Mouse (Mus musculus) megakaryocyte, embryonic 14.5 days (primary cell): ENCODE results near the gene Pdxp. TPM values are rescaled to one million over a fixed set of nuclear protein-coding genes. Genes with fewer than 3 reads are reported as not detected.
"Not testable (repeated sequence)": the region's sequence is repeated elsewhere in the genome, so short reads cannot be mapped to it uniquely, and the experiment has no call there.

Experiments used
- H3K27me3 ChIP-seq: replicated peaks from 2 replicates; pipeline ENCODE3; 2012; ENCODE audit warnings: inconsistent platforms
- H3K36me3 ChIP-seq: replicated peaks from 2 replicates; pipeline ENCODE3; 2012; ENCODE audit warnings: low read length, inconsistent platforms, mixed read lengths
- H3K4me1 ChIP-seq: 2 replicates; pipeline ENCODE4 v1.6.1; 2012; ENCODE audit warnings: inconsistent platforms
- H3K4me3 ChIP-seq: replicated peaks from 2 replicates; pipeline ENCODE3; 2012; ENCODE audit warnings: moderate library complexity, mild to moderate bottlenecking, inconsistent platforms
- H3K9me3 ChIP-seq: 2 replicates; pipeline ENCODE4 v1.6.1; 2012; ENCODE audit warnings: inconsistent platforms
- FLI1 ChIP-seq: IDR thresholded peaks from 2 replicates; pipeline ENCODE4 v1.6.1; 2012; ENCODE audit warnings: low read length, inconsistent platforms, mixed read lengths
- GATA1 ChIP-seq: IDR thresholded peaks from 3 replicates; pipeline ENCODE4 v1.6.1; 2012; ENCODE audit warnings: mixed read lengths, low read length, inconsistent platforms, borderline replicate concordance
- polyA plus RNA-seq: library from polyadenylated mRNA; stranded (reverse); fragments of >175 nt; gene quantifications from 2 replicates; pipeline ENCODE4 v1.2.3, GENCODE M21; 2012; ENCODE audit warnings: low replicate concordance; ENCODE audit not compliant: insufficient read depth

Pdxp gene
- polyA plus RNA-seq, 1 experiment: 8.6 TPM

DNA sequence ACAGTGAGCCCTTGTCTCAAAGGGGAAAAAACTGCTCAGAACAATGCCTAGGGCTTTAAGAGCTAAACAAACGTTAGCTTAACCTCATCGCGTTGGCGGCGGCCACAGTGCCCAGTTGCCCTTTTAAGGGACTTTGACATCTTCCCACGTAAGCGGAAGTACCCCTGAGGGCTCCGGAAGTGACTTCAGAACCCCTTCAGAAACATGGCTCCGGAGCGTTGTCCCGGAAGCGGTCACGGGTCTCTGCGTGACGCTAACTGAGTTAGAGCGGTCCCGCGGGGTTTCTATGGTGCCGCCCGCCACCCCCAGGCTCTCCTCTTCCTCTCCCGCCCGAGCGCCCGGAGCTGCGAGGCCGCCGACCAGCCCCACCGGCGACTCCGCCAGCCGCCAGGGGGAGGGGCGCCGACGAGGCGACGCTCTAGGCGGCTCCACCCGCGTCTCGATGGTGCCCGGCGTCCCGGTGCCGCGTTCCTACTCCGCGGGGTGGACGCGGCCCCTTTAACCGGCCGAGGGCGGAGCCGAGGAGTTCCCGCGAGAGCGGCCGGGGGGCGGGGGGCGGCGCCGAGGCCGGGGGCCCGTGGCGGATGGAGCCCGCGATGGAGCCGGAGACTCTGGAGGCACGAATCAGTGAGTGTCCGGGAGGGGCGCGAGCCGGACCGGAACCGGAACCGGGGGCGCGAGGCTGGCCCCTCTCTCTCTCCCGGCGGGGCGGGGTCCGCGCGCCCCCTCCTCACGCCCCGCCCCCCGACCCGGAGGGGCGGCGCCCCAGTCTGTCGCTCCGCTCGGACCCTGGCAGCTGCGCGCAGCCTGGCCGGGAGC, 36.5 kb upstream of the Pdxp start, which contains the start of gene Gga1:
Gene Gga1 (plus strand): TSS at position 200 of the 819 bp plus-strand sequence.
- Histone ChIP-seq H3K4me1 (peaks cover 69% of the 10 kb centered on the region), H3K4me3 (peak within 1 kb of the TSS; percentile 94), H3K36me3 (peaks cover 27% of the 10 kb centered on the region), H3K9me3 (no peaks in the 10 kb centered on the region), H3K27me3 (peaks cover 7% of the 10 kb centered on the region)
- TF ChIP-seq FLI1 (peak; percentile 59; the same call in 1 of the 2 replicates), GATA1 (no peak)

DNA sequence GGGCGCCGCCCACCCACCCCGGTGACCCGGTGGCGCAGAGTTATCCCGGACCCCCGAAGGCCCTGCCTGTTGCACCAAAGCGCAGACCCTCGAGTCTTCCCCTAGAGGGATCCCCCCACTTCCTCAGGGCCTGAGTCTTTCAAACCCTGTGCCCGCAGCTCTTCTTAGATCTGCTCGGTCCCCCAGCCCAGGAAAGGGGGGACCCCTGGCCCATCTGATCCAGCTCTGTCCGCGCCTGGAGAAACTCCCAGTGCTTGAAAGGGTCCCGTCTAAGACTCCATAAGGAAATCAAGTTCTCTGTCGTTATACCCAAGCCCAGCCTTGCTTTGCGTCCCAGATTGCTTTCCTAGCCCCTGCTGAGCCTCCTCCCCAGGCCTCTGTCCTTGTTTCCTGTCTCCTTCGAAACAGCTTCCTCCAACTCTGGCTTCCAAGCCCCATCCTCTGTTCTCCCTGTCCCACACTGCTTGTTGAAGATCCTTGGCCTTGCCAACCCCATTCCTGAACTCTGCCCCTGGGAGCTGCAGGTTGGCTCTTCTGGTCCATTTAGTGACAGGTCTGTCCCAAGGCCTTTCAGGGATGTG, 35.8 kb upstream of the Pdxp start:
- no peak for TF ChIP-seq GATA1
- no peak for TF ChIP-seq FLI1

DNA sequence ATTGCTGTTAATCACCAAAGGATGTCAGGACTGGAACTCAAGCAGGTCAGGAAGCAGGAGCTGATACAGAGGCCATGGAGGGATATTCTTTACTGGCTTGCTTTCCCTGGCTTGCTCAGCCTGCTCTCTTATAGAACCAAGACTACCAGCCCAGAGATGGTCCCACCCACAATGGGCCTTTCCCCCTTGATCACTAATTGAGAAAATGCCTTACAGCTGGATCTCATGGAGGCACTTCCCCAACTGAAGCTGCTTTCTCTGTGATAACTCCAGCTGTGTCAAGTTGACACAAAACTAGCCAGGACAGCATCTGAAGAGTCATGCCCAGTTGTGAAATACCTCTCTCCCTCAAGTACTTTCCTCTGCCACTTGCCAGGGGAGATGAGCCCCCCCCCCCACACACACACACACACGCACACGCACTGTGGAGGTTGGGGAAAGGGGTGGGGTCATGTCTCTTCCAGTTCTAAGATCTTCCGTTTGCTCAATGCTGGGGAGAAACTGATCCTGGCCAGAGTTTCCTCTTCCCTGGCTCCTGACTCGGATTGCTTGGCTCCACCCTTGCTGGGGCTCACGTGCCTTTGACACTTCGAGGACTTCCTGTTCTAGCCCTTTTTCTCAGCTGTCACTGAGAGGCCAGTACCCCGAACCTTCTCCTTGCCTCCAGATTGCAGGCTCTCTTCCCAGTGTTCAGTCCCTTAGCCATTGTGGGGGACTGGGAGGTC, 34.8 kb upstream of the Pdxp start:
- peak overlapping the region; percentile 78 for H3K4me3 ChIP-seq
- peaks cover 65% of the 10 kb centered on the region for H3K4me1 ChIP-seq

More for the DNA sequence above, 35.8 kb upstream of the Pdxp start:
- peaks cover 34% of the 10 kb centered on the region for H3K36me3 ChIP-seq
- H3K27me3 ChIP-seq: peaks cover 7% of the 10 kb centered on the region
- peaks cover 64% of the 10 kb centered on the region for H3K4me1 ChIP-seq
- H3K4me3 ChIP-seq: peak overlapping the region; percentile 94
- H3K9me3 ChIP-seq: no peaks in the 10 kb centered on the region

DNA sequence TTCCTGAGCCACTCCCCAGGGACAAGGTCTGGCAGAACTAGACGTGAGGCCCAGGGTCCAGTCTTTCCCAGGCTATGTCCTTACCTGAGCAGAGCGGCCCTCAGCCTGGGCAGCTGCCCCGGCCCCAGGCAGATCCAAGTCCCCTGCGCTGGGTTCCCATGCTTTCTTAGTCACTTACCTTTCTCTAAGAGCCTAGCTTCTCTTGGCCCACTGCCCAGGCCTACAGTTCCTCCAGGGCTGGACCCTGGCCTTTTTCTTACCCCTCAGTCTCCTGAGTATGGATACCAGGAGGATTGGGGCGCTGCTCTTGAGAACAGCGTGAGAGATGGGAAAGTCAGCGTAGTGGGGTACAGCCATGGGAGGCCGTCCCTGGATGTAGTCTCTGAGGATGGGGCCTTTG, 33.3 kb upstream of the Pdxp start:
- Histone ChIP-seq H3K36me3 (peaks cover 58% of the 10 kb centered on the region), H3K27me3 (no peaks in the 10 kb centered on the region), H3K9me3 (no peaks in the 10 kb centered on the region), H3K4me3 (no peak overlapping the region), H3K4me1 (peaks cover 56% of the 10 kb centered on the region)
- TF ChIP-seq GATA1 (no peak), FLI1 (no peak)

More for the DNA sequence above, 34.8 kb upstream of the Pdxp start:
- not testable (repeated sequence) for H3K27me3 ChIP-seq, H3K9me3 ChIP-seq
- H3K36me3 ChIP-seq: peaks cover 45% of the 10 kb centered on the region

DNA sequence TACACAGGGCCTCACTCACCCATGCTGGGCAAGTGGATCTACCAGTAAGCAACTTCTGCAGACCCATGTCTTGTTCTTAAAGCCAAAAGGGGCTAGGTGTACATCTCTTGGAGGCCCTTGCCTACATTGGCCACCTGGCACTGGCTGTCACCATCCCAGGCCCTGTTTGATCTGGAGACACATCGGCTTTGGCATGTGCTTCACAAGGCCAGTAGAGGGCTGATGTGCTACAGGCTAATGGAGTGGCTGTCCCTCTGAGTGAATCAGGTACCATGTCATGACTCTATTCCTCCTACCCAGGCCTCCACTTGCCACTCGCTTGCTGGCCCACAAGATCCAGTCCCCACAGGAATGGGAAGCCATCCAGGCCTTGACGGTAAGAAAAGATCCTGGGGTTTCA, 31.9 kb upstream of the Pdxp start:
- H3K36me3 ChIP-seq: peaks cover 71% of the 10 kb centered on the region
- H3K4me3 ChIP-seq: no peak overlapping the region
- no peaks in the 10 kb centered on the region for H3K9me3 ChIP-seq
- TF ChIP-seq GATA1: no peak
- TF ChIP-seq FLI1: no peak
- no peaks in the 10 kb centered on the region for H3K27me3 ChIP-seq
- H3K4me1 ChIP-seq: peaks cover 44% of the 10 kb centered on the region

DNA sequence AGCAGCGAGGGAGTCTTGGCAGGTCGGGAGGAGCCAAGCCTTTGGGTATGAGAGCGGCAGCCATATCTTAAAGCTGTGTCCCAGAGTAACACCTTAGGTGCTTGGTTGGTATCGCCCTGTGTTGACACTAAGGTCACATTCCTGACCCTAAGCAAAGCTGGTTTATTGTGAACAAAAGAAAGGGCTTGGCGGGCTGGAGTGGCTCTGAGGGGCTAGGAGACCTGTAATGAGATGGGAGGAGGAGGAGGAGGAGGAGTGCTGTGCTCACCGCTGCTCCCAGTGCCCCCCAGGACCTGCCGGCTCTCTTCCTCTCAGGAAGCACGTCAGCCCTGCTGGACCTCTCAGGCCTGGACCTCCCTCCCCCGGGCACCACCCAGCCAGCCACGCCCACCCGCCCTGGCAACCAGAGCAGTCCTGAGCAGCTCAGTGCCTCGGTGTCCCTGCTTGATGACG, 24.3 kb upstream of the Pdxp start:
- TF ChIP-seq FLI1 (no peak), GATA1 (no peak)
- peak overlapping the region; percentile 78 for H3K4me3 ChIP-seq
- H3K9me3 ChIP-seq: no peaks in the 10 kb centered on the region
- no peaks in the 10 kb centered on the region for H3K27me3 ChIP-seq
- H3K4me1 ChIP-seq: peaks cover 66% of the 10 kb centered on the region
- peaks cover 97% of the 10 kb centered on the region for H3K36me3 ChIP-seq

DNA sequence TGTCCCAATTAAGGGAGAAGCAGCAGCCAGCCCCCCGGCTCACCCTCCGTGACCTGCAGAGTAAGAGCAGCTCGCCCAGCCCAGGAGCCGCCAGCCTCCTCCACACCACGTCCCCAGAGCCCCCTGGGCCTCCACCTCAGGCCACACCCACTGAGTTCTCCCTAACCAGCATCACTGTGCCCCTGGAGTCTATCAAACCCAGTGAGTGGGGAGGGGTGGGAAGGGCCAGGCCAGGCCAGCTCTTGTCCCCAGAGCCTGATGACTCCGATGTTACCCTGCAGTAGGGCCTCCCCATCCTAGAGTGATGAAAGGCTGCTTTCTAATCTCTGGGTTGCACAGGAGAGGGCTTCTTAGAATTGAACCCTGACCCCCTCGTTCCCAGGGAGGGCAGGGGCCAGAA, 21.3 kb upstream of the Pdxp start:
- H3K9me3 ChIP-seq: no peaks in the 10 kb centered on the region
- TF ChIP-seq GATA1: no peak
- TF ChIP-seq FLI1: no peak
- H3K36me3 ChIP-seq: peaks cover 94% of the 10 kb centered on the region
- H3K4me1 ChIP-seq: peaks cover 94% of the 10 kb centered on the region
- H3K4me3 ChIP-seq: no peak overlapping the region
- no peaks in the 10 kb centered on the region for H3K27me3 ChIP-seq

DNA sequence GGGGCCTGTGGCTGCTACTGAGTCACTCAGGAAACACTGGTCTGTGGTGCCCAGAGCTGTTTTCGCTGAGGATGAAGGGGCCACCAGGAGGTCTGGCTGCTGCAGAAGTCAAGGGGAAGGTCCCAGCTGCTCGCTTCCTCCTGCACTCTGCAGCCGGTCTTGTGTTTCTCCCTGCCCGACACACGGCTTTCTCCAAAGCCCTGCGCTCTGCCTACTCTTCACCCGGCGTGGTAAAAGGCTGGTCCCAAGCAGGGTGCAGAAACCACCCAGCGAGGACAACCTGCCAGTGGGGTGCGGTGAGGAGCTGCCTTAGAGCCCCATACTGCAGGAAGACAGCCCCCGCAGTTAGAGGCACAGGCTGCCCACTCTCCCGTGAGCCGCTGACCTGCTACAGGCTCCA, 19.0 kb upstream of the Pdxp start:
- H3K4me3 ChIP-seq: peak overlapping the region; percentile 91
- H3K4me1 ChIP-seq: peaks cover 95% of the 10 kb centered on the region
- no peaks in the 10 kb centered on the region for H3K27me3 ChIP-seq
- TF ChIP-seq FLI1 (no peak), GATA1 (no peak)
- peaks cover 74% of the 10 kb centered on the region for H3K36me3 ChIP-seq
- no peaks in the 10 kb centered on the region for H3K9me3 ChIP-seq

DNA sequence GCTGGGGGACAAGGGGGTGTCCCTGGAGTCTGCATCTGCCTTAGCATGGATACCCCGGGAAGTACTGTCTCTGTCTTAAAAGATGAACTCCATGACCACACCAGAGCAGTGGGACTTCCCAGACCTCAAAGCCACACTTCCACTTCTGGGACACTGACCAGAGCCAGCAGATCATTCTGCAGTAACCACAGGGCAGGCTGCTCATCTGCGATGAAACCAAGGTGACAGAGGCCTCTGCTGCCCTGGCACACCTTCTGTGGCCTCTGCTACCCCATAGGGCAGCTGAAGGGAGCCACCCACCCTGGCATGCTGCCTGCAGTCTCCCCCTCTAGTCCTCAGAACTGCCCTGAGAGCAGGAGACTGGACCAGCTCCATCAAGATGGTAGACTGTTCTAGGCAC, 18.0 kb upstream of the Pdxp start:
- H3K4me3 ChIP-seq: peak overlapping the region; percentile 91
- H3K36me3 ChIP-seq: peaks cover 64% of the 10 kb centered on the region
- no peaks in the 10 kb centered on the region for H3K27me3 ChIP-seq
- no peak for TF ChIP-seq GATA1
- TF ChIP-seq FLI1: no peak
- H3K4me1 ChIP-seq: peaks cover 88% of the 10 kb centered on the region
- no peaks in the 10 kb centered on the region for H3K9me3 ChIP-seq

DNA sequence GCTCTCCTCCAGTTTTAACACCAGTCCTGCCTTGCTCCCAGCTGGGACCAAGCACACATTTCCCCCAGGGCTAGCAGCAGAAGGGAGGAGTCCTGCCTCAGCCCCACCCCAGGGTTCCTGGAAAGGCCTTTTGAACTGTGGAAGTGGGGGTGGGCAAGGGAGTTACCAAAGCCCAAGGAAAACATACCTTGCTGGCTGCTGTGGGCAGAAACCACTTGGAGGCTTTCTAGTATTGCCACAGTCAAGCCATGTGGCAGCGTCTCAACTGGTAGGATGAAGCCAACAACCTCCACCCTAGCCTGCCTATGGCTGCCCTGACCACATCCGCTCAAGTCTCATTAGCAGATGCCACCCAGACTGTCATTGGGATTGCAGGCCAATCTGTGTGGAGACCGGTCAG, 17.6 kb upstream of the Pdxp start:
- peaks cover 88% of the 10 kb centered on the region for H3K4me1 ChIP-seq
- peak overlapping the region; percentile 91 for H3K4me3 ChIP-seq
- TF ChIP-seq GATA1 (no peak), FLI1 (no peak)
- no peaks in the 10 kb centered on the region for H3K9me3 ChIP-seq
- no peaks in the 10 kb centered on the region for H3K27me3 ChIP-seq
- peaks cover 63% of the 10 kb centered on the region for H3K36me3 ChIP-seq
